Mouse (Mus musculus) kidney, adult 2 months (tissue): ENCODE data around the gene Sult2b1.

Experiments
- CTCF ChIP-seq: fragments of 200-500 bp; conservative IDR thresholded peaks from 2 replicates; pipeline ENCODE4 v1.5.1; 2011; ENCODE audit warnings: low read depth, mild to moderate bottlenecking, control low read depth, low read length, moderate library complexity, mixed read lengths; ENCODE audit not compliant: insufficient read depth, insufficient read length
- POLR2A ChIP-seq: fragments of 200-500 bp; IDR thresholded peaks from one replicate; pipeline ENCODE4 v1.6.1; 2011; ENCODE audit warnings: low read depth, low read length, control low read depth

GRCm38 (mm10) chr7:45718331-45718730 lies 66.1 kb downstream of the Sult2b1 start:
- no peak for TF ChIP-seq POLR2A
- TF ChIP-seq CTCF, result no peak
